Mouse (Mus musculus) liver, embryonic 16.5 days (tissue): Measurements from ENCODE around the gene Mtus2. TPM values are rescaled to one million over a fixed set of nuclear protein-coding genes. Genes with fewer than 3 reads are reported as not detected.
"Not testable (repeated sequence)": the region's sequence is repeated elsewhere in the genome, so short reads cannot be mapped to it uniquely, and the experiment has no call there.

Experiments
- ATAC-seq: fragments of 200-750 bp; cut with Nextera tagmentation; 2 replicates; pipeline ENCODE4 v1.8.0; 2017; ENCODE audit warnings: low read depth, mild to moderate bottlenecking, moderate number of reproducible peaks, moderate library complexity
- H3K27ac ChIP-seq: fragments of 300-500 bp; sonication (generic); 2 replicates; pipeline ENCODE4 v1.5.1; 2014; ENCODE audit warnings: mild to moderate bottlenecking, low read length
- H3K27me3 ChIP-seq: fragments of 300-500 bp; sonication (generic); 2 replicates; pipeline ENCODE4 v1.6.1; 2014; ENCODE audit warnings: low read depth, low read length, mixed read lengths; ENCODE audit not compliant: control insufficient read depth, insufficient read depth
- H3K36me3 ChIP-seq: fragments of 300-500 bp; sonication (generic); 2 replicates; pipeline ENCODE4 v1.6.1; 2014; ENCODE audit warnings: mild to moderate bottlenecking; ENCODE audit not compliant: control insufficient read depth, insufficient read depth
- H3K4me1 ChIP-seq: fragments of 300-500 bp; sonication (generic); 2 replicates; pipeline ENCODE4 v1.6.1; 2014; ENCODE audit warnings: low read depth, low read length, mixed read lengths; ENCODE audit not compliant: control insufficient read depth
- H3K4me2 ChIP-seq: fragments of 300-500 bp; sonication (generic); 2 replicates; pipeline ENCODE4 v1.6.1; 2014; ENCODE audit warnings: low read depth, low read length, mixed read lengths
- H3K4me3 ChIP-seq: fragments of 300-500 bp; sonication (generic); 2 replicates; pipeline ENCODE4 v1.5.1; 2014; ENCODE audit warnings: low read depth, mild to moderate bottlenecking, low read length
- H3K9ac ChIP-seq: fragments of 300-500 bp; sonication (generic); 2 replicates; pipeline ENCODE4 v1.6.1; 2014; ENCODE audit warnings: low read depth, low read length
- H3K9me3 ChIP-seq: fragments of 300-500 bp; sonication (generic); replicated peaks from 2 replicates; pipeline ENCODE4 v1.6.1; 2016; ENCODE audit warnings: low read length; ENCODE audit not compliant: control insufficient read depth
- WGBS: fragments of 180-500 bp; shearing (Covaris S2); extraction: QIAGEN DNeasy Blood & Tissue Kit; methylation state at CpG from one replicate; pipeline ENCODE4 v1.1.7; 2014; ENCODE audit not compliant: insufficient replicate concordance; 5-methylcytosine and 5-hydroxymethylcytosine counted together
- polyA plus RNA-seq: library from polyadenylated mRNA; unstranded; fragments of >200 nt; fragmentation: Nextera tagmentation; extraction: Ambion mirVana; gene quantifications from 2 replicates; pipeline ENCODE4 v1.2.1, GENCODE M21; 2015

Gene Mtus2
- polyA plus RNA-seq, 1 experiment from 2014 or later: 0.72 TPM

DNA sequence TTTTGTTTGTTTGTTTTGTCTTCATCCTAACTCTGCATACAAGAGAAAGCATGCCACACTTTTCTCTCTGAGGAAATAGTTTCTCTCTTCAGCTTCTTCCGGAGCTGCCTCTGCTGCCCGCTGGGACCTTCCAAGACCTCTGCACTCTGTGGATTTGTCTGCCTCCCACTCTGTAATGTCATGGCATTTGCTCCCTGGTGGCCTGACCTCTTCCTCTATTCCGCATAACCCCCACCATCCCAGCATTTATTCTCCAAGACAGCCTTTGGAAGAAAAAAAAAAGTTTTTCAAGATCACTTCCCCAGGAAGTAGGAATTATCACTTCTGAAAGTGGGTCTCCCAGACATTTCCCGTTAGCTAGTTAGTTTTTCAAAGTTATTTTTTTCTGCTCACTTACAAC, 218.0 kb downstream of the Mtus2 start:
- no peak overlapping the region for H3K4me3 ChIP-seq
- H3K27me3 ChIP-seq: no peaks in the 10 kb centered on the region
- no peak for ATAC-seq
- H3K36me3 ChIP-seq: no peaks in the 10 kb centered on the region
- WGBS: 50% methylated on average over 4 of the region's 4 CpGs
- H3K4me2 ChIP-seq: no peak overlapping the region
- no peak overlapping the region for H3K27ac ChIP-seq
- H3K9ac ChIP-seq: no peak overlapping the region
- H3K4me1 ChIP-seq: no peaks in the 10 kb centered on the region
- H3K9me3 ChIP-seq: no peaks in the 10 kb centered on the region

DNA sequence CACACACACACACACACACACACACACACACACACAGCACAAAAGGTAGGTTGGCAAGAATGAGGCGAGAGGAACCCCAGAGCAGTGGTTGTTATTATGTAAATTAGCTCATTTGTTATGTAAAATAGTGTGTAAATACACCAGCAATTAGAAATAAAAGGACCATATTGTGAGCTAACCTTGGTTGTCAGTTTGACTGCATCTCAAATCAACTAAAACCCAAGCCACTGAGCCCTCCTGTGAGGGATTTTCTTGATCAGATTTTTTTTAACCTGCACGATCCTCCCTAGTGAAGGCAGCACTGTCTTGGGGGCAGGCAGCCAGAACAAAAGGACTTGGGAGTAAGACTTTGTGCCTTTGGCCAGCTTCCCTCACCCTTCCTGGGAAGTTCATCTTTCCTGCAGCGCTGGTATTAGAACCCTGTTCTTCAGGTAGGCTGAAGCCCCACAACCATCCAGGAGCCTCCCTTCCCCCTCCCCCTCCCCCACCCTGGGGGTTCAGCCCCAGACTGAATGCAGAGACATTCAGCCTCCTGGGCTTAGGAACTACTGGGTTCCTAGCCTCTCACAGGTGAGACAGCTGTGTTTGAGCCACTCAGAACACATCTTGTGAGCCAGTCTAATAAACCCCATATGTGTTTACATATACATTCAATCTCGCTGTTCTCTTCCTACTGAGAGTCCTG, 218.8 kb downstream of the Mtus2 start:
- no peak overlapping the region for H3K4me3 ChIP-seq
- H3K4me1 ChIP-seq: no peaks in the 10 kb centered on the region
- no peak overlapping the region for H3K9ac ChIP-seq
- H3K27ac ChIP-seq: no peak overlapping the region
- H3K9me3 ChIP-seq: no peaks in the 10 kb centered on the region
- H3K27me3 ChIP-seq: no peaks in the 10 kb centered on the region
- no peaks in the 10 kb centered on the region for H3K36me3 ChIP-seq
- H3K4me2 ChIP-seq: no peak overlapping the region
- ATAC-seq: no peak
- WGBS: 35% methylated on average over 4 of the region's 4 CpGs

DNA sequence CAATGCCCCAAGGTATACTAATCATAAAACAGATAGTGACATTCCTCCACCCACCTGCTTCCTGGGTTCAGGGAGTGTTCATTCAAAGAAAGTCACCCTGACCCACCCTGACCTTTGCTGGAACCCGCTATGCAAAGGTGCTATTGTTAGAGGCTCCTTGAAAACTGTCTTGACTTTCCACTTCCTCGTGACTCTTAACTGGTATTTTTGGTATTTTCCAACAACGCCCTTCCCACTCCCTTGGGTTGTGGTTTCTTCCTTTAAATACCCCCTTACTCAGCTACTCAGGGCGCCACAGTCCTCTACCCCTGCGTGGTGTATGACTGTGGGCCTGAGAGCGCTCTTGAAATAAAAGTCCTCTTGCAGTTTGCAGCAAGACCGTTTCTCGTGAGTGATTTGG, 219.4 kb downstream of the Mtus2 start:
- H3K36me3 ChIP-seq, ATAC-seq, H3K4me1 ChIP-seq, H3K27me3 ChIP-seq, H3K27ac ChIP-seq, H3K4me3 ChIP-seq, H3K9ac ChIP-seq, H3K9me3 ChIP-seq, H3K4me2 ChIP-seq: not testable (repeated sequence)
- 61% methylated on average over 8 of the region's 8 CpGs for WGBS

DNA sequence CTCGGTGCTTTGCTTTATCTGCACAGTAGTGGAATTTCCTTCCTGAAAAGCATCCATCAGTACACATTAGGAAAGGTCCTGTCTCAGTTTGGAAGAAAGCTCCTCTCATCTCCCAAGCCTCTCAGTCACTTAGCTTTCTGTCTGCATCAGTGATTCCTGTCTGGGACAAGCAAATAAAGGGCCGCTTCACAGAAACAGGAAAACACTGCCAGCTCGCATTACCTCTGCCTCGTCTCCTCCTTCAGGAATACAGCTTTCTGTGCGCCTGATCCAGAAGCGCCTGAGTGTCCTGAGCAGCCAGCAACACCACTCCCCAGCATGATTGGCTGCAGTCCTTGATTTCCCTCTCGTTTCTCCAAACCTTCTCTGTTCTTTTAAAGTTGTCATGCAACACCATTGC, 222.1 kb downstream of the Mtus2 start:
- no peak for ATAC-seq

DNA sequence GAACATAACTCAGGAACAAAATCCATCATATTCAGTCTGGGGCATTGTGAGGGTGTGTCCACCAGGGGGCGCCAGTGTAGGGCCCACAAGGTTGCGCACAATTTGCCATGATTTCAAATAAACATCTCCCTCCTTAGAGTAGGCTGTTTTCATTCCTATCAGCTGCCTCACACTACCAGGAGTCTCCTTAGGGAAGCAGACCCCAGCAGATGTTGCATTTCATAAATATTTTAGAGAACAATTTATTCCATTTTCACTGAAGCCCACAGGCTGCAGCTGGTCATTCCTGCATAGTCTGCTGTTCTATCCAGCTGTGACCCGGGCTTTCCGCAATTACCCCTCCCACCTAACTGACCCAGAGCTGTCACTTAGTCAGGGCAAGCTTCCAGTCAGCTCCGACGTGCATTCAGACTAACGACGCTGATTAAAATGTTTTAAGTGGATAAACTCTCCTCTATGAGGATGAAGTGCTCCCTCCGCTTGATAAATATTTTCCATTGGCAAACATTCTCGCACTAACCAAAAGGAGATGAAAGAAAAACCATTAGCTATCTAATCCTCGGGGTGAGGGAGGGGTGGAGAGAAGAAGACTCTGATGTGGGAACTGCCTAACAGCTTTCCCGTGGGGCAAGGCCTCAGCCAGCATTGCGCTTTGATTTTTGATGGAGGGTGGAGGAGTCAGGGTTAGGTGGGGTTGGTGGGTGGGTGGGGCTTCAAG, 223.6 kb downstream of the Mtus2 start:
- Histone ChIP-seq H3K27ac (no peak overlapping the region), H3K36me3 (no peaks in the 10 kb centered on the region), H3K4me3 (no peak overlapping the region), H3K4me1 (no peaks in the 10 kb centered on the region), H3K4me2 (no peak overlapping the region), H3K9ac (no peak overlapping the region), H3K27me3 (no peaks in the 10 kb centered on the region), H3K9me3 (no peaks in the 10 kb centered on the region)
- 21% methylated on average over 13 of the region's 13 CpGs for WGBS
- ATAC-seq: no peak

More for the DNA sequence above, 222.1 kb downstream of the Mtus2 start:
- no peaks in the 10 kb centered on the region for H3K4me1 ChIP-seq
- H3K27me3 ChIP-seq: no peaks in the 10 kb centered on the region
- H3K9me3 ChIP-seq: no peaks in the 10 kb centered on the region
- WGBS: 60% methylated on average over 7 of the region's 7 CpGs
- H3K4me2 ChIP-seq: no peak overlapping the region
- no peak overlapping the region for H3K9ac ChIP-seq
- H3K27ac ChIP-seq: no peak overlapping the region
- H3K4me3 ChIP-seq: no peak overlapping the region
- no peaks in the 10 kb centered on the region for H3K36me3 ChIP-seq

DNA sequence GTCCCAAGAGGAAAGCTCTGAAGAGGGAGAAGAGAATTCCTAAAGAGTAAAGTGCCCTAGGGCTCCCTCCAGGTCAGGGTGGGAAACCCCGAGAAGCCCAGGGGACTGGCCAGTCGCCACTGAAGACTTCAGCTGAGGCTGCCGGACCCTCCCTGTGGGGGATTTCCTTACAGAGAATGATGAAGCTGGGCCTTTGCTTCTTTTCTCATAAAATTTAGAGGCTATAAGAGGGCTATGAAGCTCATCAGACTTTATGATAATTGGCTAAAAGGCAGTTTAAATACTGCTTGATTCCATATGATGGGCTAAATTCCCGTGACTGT, 224.1 kb downstream of the Mtus2 start:
- Histone ChIP-seq H3K36me3 (no peaks in the 10 kb centered on the region), H3K4me2 (no peak overlapping the region), H3K9me3 (no peaks in the 10 kb centered on the region), H3K27me3 (no peaks in the 10 kb centered on the region), H3K4me1 (no peaks in the 10 kb centered on the region), H3K27ac (no peak overlapping the region), H3K4me3 (no peak overlapping the region), H3K9ac (no peak overlapping the region)
- WGBS: 40% methylated on average over 4 of the region's 4 CpGs
- ATAC-seq: no peak

DNA sequence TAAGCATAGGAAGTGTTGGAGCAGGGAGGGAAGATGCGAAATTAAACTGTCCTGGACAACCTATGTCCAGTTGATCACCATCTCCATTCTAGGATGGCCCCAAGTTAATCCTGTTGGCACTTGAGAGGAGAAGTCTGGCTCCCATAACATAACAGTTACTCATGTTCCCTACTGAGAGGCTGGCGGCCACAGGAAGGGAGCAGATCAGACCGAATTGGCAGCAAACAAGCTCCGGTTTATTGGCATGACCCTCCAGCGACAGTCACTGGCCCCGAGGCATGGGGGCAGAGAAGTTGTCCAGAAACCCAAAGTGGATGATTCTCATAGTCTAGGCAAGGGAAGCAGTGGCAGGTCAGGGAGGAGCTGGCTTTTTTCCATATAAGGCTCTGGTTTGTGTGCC, 224.8 kb downstream of the Mtus2 start:
- H3K4me3 ChIP-seq: no peak overlapping the region
- 61% methylated on average over 6 of the region's 6 CpGs for WGBS
- no peaks in the 10 kb centered on the region for H3K27me3 ChIP-seq
- ATAC-seq: no peak
- H3K4me1 ChIP-seq: no peaks in the 10 kb centered on the region
- no peak overlapping the region for H3K4me2 ChIP-seq
- no peaks in the 10 kb centered on the region for H3K36me3 ChIP-seq
- no peaks in the 10 kb centered on the region for H3K9me3 ChIP-seq
- no peak overlapping the region for H3K9ac ChIP-seq
- H3K27ac ChIP-seq: no peak overlapping the region

DNA sequence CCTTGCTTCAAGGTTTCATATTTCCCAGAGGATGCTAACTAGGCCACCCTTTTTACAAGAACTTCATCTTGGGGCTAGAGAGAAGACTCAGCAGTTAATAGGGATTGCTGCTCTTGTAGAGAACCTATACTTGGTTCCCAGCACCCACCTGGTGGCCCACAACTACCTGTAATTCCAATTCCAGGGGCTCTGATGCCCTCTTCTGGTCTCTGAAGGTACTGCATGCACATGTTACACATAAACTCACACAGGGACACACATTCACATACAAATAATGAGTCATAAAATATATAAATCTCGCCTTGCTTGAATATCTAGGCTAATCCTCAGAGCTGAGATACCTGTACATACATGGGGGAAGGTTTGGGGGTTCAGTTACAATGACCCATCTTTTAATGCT, 228.8 kb downstream of the Mtus2 start:
- Histone ChIP-seq H3K4me3 (no peak overlapping the region), H3K36me3 (no peaks in the 10 kb centered on the region), H3K9me3 (no peaks in the 10 kb centered on the region; the same call in 1 of the 2 replicates), H3K27ac (no peak overlapping the region), H3K4me2 (no peak overlapping the region), H3K4me1 (no peaks in the 10 kb centered on the region), H3K27me3 (no peaks in the 10 kb centered on the region), H3K9ac (no peak overlapping the region)
- 31% methylated on average over 1 of the region's 1 CpGs for WGBS
- ATAC-seq: no peak

DNA sequence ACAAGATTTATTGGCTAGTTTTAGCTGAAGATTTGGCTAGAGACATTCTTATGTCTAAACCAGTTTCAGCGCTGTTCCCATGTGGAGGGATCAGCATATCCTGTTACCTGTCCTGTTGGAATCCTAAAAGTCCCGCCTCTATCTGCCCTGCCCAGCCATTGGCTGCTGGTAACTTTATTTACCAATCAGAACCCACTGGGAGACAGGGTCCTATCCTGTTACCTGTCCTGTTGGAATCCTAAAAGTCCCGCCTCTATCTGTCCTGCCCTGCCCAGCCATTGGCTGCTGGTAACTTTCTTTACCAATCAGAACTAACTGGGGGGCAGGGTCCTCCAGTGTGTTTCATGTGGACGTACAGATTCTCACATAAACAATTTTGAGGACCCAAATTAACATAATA, 234.3 kb downstream of the Mtus2 start:
- no peak overlapping the region for H3K9ac ChIP-seq
- no peaks in the 10 kb centered on the region for H3K4me1 ChIP-seq
- H3K4me3 ChIP-seq: no peak overlapping the region
- no peaks in the 10 kb centered on the region for H3K27me3 ChIP-seq
- no peak overlapping the region for H3K4me2 ChIP-seq
- no peaks in the 10 kb centered on the region for H3K36me3 ChIP-seq
- no peaks in the 10 kb centered on the region; the same call in none of the 2 replicates for H3K9me3 ChIP-seq
- H3K27ac ChIP-seq: no peak overlapping the region
- 20% methylated on average over 4 of the region's 4 CpGs for WGBS
- ATAC-seq: no peak
